Mouse (Mus musculus) liver, embryonic 11.5 days (tissue): ENCODE data around the gene Prelp. TPM values are rescaled to one million over a fixed set of nuclear protein-coding genes. Genes with fewer than 3 reads are reported as not detected.

Experiments used
- ATAC-seq: fragments of 200-750 bp; cut with Nextera tagmentation; replicated peaks from 2 replicates; pipeline ENCODE4 v1.8.0; 2017; ENCODE audit warnings: moderate number of reproducible peaks, mild to moderate bottlenecking, moderate TSS enrichment, moderate library complexity; ENCODE audit not compliant: low FRiP score
- DNase-seq: peaks from one replicate; pipeline ENCODE4 v3.0.0-alpha.2; 2017; ENCODE audit warnings: low spot score
- H3K27ac ChIP-seq: fragments of 300-500 bp; sonication (generic); 2 replicates; pipeline ENCODE4 v1.5.1; 2014; ENCODE audit warnings: mild to moderate bottlenecking, low read depth, low read length, control low read depth
- H3K27me3 ChIP-seq: fragments of 300-500 bp; sonication (generic); replicated peaks from 2 replicates; pipeline ENCODE4 v1.6.1; 2014; ENCODE audit warnings: low read length, mixed read lengths; ENCODE audit not compliant: control insufficient read depth, insufficient read depth
- H3K36me3 ChIP-seq: fragments of 300-500 bp; sonication (generic); 2 replicates; pipeline ENCODE4 v1.6.1; 2014; ENCODE audit warnings: mild to moderate bottlenecking, low read length, moderate library complexity, mixed read lengths; ENCODE audit not compliant: control insufficient read depth, insufficient read depth
- H3K4me1 ChIP-seq: fragments of 300-500 bp; sonication (generic); replicated peaks from 2 replicates; pipeline ENCODE4 v1.6.1; 2014; ENCODE audit warnings: low read length, mixed read lengths; ENCODE audit not compliant: control insufficient read depth, insufficient read depth
- H3K4me2 ChIP-seq: fragments of 300-500 bp; sonication (generic); 2 replicates; pipeline ENCODE4 v1.6.1; 2014; ENCODE audit warnings: mild to moderate bottlenecking, control low read depth, moderate library complexity
- H3K4me3 ChIP-seq: fragments of 300-500 bp; sonication (generic); 2 replicates; pipeline ENCODE4 v1.5.1; 2014; ENCODE audit warnings: low read depth, low read length, control low read depth
- H3K9ac ChIP-seq: fragments of 300-500 bp; sonication (generic); 2 replicates; pipeline ENCODE4 v1.6.1; 2014; ENCODE audit warnings: low read depth, low read length, control low read depth
- H3K9me3 ChIP-seq: fragments of 300-500 bp; sonication (generic); 2 replicates; pipeline ENCODE4 v1.6.1; 2016; ENCODE audit warnings: low read length, inconsistent platforms, mixed read lengths; ENCODE audit not compliant: control insufficient read depth
- WGBS: fragments of 180-500 bp; shearing (Covaris S2); extraction: QIAGEN DNeasy Blood & Tissue Kit; methylation state at CpG from one replicate; pipeline ENCODE4 v1.1.7; 2014; 5-methylcytosine and 5-hydroxymethylcytosine counted together
- polyA plus RNA-seq: library from polyadenylated mRNA; unstranded; fragments of >200 nt; fragmentation: Nextera tagmentation; extraction: Ambion mirVana; gene quantifications from 2 replicates; pipeline ENCODE4 v1.2.1, GENCODE M21; 2014

Gene Prelp
- polyA plus RNA-seq, 1 experiment from 2014 or later, result 0.11 TPM

DNA sequence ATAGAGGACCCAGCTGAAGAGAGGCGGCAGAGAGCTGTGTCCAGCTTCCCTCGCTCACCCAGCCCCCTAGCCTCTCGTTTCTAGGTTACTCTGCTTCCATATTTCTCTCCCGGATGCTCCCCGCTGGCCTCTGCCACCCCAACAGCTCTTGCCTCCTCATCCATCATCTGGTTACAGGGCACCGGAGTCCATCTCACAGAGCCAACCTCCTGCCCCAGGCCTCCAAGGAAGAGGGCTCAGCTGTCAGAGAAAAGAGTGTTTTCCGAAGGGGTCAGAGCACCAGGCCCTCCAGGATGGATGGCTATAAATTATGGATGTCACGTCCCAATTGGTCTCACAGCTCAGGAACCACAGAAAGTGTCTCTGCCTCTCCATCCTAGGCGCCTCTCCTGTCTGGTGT is 36.5 kb downstream of the Prelp start:
- 66% methylated on average over 9 of the region's 9 CpGs for whole genome bisulfite sequencing
- no peak for ATAC-seq
- Histone ChIP-seq H3K9me3 (no peaks in the 10 kb centered on the region), H3K4me3 (no peak overlapping the region), H3K4me2 (no peak overlapping the region), H3K9ac (no peak overlapping the region), H3K4me1 (peaks cover 50% of the 10 kb centered on the region), H3K27ac (no peak overlapping the region), H3K36me3 (no peaks in the 10 kb centered on the region), H3K27me3 (no peaks in the 10 kb centered on the region)
- DNase-seq, result no peak

- Histone ChIP-seq H3K4me3 (no peak overlapping the region), H3K9me3 (no peaks in the 10 kb centered on the region), H3K27ac (no peak overlapping the region; the same call in 1 of the 2 replicates), H3K9ac (no peak overlapping the region), H3K27me3 (no peaks in the 10 kb centered on the region), H3K4me1 (peaks cover 44% of the 10 kb centered on the region), H3K36me3 (no peaks in the 10 kb centered on the region), H3K4me2 (no peak overlapping the region)
- WGBS, result 72% methylated on average over 6 of the region's 6 CpGs
- DNase-seq (no peak), ATAC-seq (no peak)
Observed at GRCm38 (mm10) chr1:133884090-133884489, 37.1 kb downstream of the Prelp start.

DNA sequence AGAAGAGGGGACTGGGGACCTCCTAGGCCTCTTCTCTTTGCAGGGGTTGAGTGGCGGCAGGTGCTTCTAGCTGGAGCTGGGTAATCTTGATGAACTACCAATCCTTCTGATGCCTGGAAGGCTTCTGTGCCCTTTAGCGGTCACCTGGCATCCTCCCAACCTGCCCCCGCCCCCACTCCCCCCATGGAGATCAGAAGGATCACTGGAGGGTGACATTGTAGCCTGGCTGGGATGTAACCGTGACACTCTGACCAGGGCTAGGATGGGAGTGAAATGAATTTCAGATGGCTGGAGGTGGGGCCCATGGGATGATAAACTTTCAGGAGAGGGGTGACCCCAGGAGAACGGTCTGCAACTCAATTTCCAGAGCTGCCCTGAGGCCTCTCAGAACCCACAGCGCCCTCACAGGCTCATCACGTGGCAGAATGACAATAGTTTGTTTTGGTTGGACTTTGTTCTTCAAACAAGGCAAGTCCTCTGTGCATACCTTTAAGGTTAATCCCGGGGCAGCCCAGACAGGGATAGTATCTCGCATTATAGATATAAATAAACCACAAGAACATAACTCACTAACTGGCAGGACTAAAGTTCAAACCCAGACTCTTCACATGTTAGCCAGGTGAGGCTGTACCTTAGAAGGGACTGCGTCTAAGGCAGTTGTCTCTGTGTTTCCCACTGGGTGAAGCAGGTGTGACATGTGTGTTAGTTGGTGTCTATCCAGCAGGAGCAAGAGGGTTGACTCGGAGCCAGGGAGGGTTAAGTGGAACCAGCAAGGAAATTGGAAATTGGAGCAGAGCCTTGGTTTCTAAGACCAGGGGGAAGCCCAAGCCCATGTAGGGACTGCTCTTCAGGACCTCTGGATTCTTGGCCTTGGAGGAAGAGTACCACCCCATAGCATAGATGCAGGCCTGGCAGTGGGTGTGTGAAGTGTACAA is 38.7 kb downstream of the Prelp start:
- Histone ChIP-seq H3K9me3 (no peaks in the 10 kb centered on the region), H3K4me3 (no peak overlapping the region), H3K4me1 (peaks cover 29% of the 10 kb centered on the region), H3K9ac (no peak overlapping the region), H3K27me3 (no peaks in the 10 kb centered on the region), H3K36me3 (no peaks in the 10 kb centered on the region), H3K27ac (no peak overlapping the region), H3K4me2 (no peak overlapping the region)
- no peak; the same call in 1 of the 2 replicates for ATAC-seq
- WGBS, result 64% methylated on average over 11 of the region's 11 CpGs
- no peak for DNase-seq

- H3K4me2 ChIP-seq, result no peak overlapping the region
- H3K27me3 ChIP-seq, result no peaks in the 10 kb centered on the region
- no peak for ATAC-seq
- 59% methylated on average over 6 of the region's 6 CpGs for WGBS
- no peak overlapping the region for H3K4me3 ChIP-seq
- no peaks in the 10 kb centered on the region for H3K9me3 ChIP-seq
- no peak overlapping the region for H3K27ac ChIP-seq
- no peak overlapping the region for H3K9ac ChIP-seq
- DNase-seq, result no peak
- H3K4me1 ChIP-seq, result peaks cover 22% of the 10 kb centered on the region
- H3K36me3 ChIP-seq, result no peaks in the 10 kb centered on the region
Observed at GRCm38 (mm10) chr1:133881813-133882212, 39.4 kb downstream of the Prelp start.

GRCm38 (mm10) chr1:133878825-133879423 is 42.3 kb downstream of the Prelp start:
- 66% methylated on average over 12 of the region's 12 CpGs for WGBS
- no peak overlapping the region for H3K27ac ChIP-seq
- H3K4me2 ChIP-seq, result no peak overlapping the region
- DNase-seq, result no peak
- no peak overlapping the region for H3K9ac ChIP-seq
- H3K4me1 ChIP-seq, result peaks cover 12% of the 10 kb centered on the region
- no peaks in the 10 kb centered on the region for H3K27me3 ChIP-seq
- H3K9me3 ChIP-seq, result no peaks in the 10 kb centered on the region
- H3K4me3 ChIP-seq, result no peak overlapping the region
- no peaks in the 10 kb centered on the region for H3K36me3 ChIP-seq
- ATAC-seq, result no peak

- Histone ChIP-seq H3K4me2 (no peak overlapping the region), H3K9ac (no peak overlapping the region), H3K9me3 (no peaks in the 10 kb centered on the region), H3K27me3 (no peaks in the 10 kb centered on the region), H3K27ac (no peak overlapping the region), H3K4me1 (no peaks in the 10 kb centered on the region), H3K36me3 (no peaks in the 10 kb centered on the region), H3K4me3 (no peak overlapping the region)
- WGBS, result 86% methylated on average over 7 of the region's 7 CpGs
- ATAC-seq (no peak), DNase-seq (no peak)
Observed at GRCm38 (mm10) chr1:133876936-133877335, 44.3 kb downstream of the Prelp start.

DNA sequence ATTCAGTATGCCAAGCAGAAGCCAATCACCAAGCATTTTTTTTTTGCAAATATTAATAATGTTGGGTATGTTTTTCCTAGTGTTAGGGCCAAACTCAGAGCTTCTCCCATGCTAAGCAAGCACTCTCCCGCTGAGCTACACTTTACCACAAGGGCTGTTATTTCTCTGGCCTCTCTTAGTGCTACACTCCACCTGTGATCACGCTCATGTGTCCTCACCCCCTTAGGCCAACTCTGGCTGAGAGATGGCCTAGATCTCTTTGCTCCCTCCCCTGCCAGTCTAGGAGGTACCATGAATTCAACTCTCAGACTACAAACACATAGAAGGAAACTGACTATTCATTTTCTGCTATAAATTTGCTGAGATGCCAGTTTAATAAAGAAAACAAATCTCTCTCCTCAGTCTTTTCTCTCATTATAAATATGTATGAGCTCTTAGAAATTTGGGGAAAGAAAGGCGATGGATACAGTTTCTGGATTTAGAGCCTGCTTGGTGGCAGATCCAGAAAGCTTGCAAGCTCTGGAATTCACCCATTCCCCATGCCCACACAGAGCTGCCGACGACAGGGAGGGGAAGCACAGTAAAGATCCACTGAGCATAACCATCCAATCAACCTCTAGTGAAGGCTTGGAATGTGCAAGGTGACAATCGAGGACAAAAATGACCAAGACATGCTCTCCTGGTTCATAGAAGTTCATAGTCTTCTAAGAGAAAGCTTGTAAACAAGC is 48.0 kb downstream of the Prelp start:
- WGBS, result 82% methylated on average over 6 of the region's 6 CpGs
- H3K9ac ChIP-seq, result no peak overlapping the region
- no peaks in the 10 kb centered on the region for H3K36me3 ChIP-seq
- H3K4me1 ChIP-seq, result no peaks in the 10 kb centered on the region
- H3K4me3 ChIP-seq, result no peak overlapping the region
- H3K27ac ChIP-seq, result no peak overlapping the region
- DNase-seq (no peak), ATAC-seq (no peak)
- H3K27me3 ChIP-seq, result no peaks in the 10 kb centered on the region
- H3K4me2 ChIP-seq, result no peak overlapping the region
- H3K9me3 ChIP-seq, result no peaks in the 10 kb centered on the region

GRCm38 (mm10) chr1:133871241-133871640 is 50.0 kb downstream of the Prelp start:
- WGBS, result 80% methylated on average over 10 of the region's 10 CpGs
- no peak overlapping the region for H3K9ac ChIP-seq

More at GRCm38 (mm10) chr1:133871241-133871640, 50.0 kb downstream of the Prelp start:
- Histone ChIP-seq H3K4me1 (no peaks in the 10 kb centered on the region), H3K36me3 (no peaks in the 10 kb centered on the region), H3K27me3 (no peaks in the 10 kb centered on the region), H3K4me3 (no peak overlapping the region), H3K27ac (no peak overlapping the region), H3K4me2 (no peak overlapping the region), H3K9me3 (no peaks in the 10 kb centered on the region)
- no peak for DNase-seq
- ATAC-seq, result no peak
